ENCODE assay signal across 10 mouse cellular contexts in the genomic region with DNA sequence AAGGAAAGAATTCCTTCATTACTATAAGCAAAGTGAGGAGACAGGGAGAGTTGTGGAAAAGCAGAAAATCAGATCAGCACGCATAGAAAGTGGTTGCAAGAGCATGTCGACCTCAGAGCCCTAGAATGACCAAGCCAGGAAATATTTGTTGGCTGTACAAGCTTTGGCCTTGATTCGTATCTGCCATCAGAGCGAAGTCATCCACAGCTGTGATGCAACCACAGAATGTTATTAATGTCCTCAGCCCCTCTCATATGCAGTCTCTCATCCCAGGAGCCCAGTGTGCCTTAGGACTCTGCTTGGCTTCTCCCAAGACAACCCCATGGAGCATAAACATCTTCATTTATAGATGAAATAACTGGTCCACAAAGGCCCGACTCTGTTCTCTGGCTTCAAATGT.
DNase-seq lines count a peak whose midpoint lies in the region; ATAC-seq lines count a peak whose summit lies in the region.
"Had no signal": no experiment of that assay in that cellular context is flagged by ENCODE, and none has a peak within 500 bp of the region (broad histone marks: within the 10 kb centered on the region; RNA-seq: fewer than 3 reads in every experiment).

No protein-coding gene starts in this region.

- no peaks in the 10 kb centered on the region for H3K36me3 ChIP-seq in kidney, embryonic 15.5 days
- no peaks in the 10 kb centered on the region for H3K36me3 ChIP-seq in kidney, embryonic 14.5 days (ENCODE audit: control insufficient read depth, insufficient read depth, low read length)
- no peaks in the 10 kb centered on the region for H3K36me3 ChIP-seq in lung, embryonic 15.5 days
- H3K36me3 ChIP-seq in midbrain, embryonic 14.5 days (ENCODE audit: control insufficient read depth, insufficient read depth, low read length) = peaks cover 16% of the 10 kb centered on the region; the same call in 1 of the 2 replicates

- no peaks in the 10 kb centered on the region for H3K9me3 ChIP-seq in kidney, embryonic 15.5 days (replicated peaks)
- H3K9me3 ChIP-seq in kidney, embryonic 14.5 days (ENCODE audit: control insufficient read depth, low read length) = no peaks in the 10 kb centered on the region
- no peaks in the 10 kb centered on the region for H3K9me3 ChIP-seq in lung, embryonic 15.5 days
- H3K9me3 ChIP-seq in midbrain, embryonic 14.5 days (ENCODE audit: control insufficient read depth, low read length) = no peaks in the 10 kb centered on the region

- ATAC-seq in kidney, embryonic 15.5 days (replicated peaks; ENCODE audit: low FRiP score) = no peak
- ATAC-seq in kidney, embryonic 14.5 days (ENCODE audit: low FRiP score, low TSS enrichment) = no peak
- ATAC-seq in lung, embryonic 15.5 days (ENCODE audit: borderline replicate concordance, extremely low read depth, low FRiP score, low TSS enrichment) = peak; percentile 59; the same call in 1 of the 2 replicates
- ATAC-seq in megakaryocyte, adult 5-6 weeks (ENCODE audit: poor library complexity, severe bottlenecking) = no peak
- ATAC-seq in midbrain, embryonic 14.5 days (ENCODE audit: low FRiP score, low TSS enrichment) = no peak

- peaks cover 8% of the 10 kb centered on the region; the same call in 1 of the 2 replicates for H3K4me1 ChIP-seq in kidney, embryonic 15.5 days
- H3K4me1 ChIP-seq in kidney, embryonic 14.5 days (ENCODE audit: control insufficient read depth, insufficient read depth, low read length) = 0 out of 2 replicates have a peak, but pooled peaks cover 3% of the 10 kb centered on the region
- H3K4me1 ChIP-seq in lung, embryonic 15.5 days = 0 out of 2 replicates have a peak, but pooled peaks cover 5% of the 10 kb centered on the region
- H3K4me1 ChIP-seq in midbrain, embryonic 14.5 days (ENCODE audit: control insufficient read depth, insufficient read depth, low read length) = no peaks in the 10 kb centered on the region

- H3K4me2 ChIP-seq in kidney, embryonic 15.5 days = no peak overlapping the region
- H3K4me2 ChIP-seq in kidney, embryonic 14.5 days (replicated peaks; ENCODE audit: low read depth, low read length) = no peak overlapping the region
- no peak overlapping the region for H3K4me2 ChIP-seq in lung, embryonic 15.5 days
- H3K4me2 ChIP-seq in midbrain, embryonic 14.5 days (ENCODE audit: low read length) = no peak overlapping the region
- H3K4me2 ChIP-seq: hindbrain, embryonic 14.5 days had no signal

- DNase-seq in 416B (ENCODE audit: low read depth) (peak; percentile 57), adipocyte (ENCODE audit: low spot score) (peak; percentile 67)
- no peak for DNase-seq in midbrain, embryonic 14.5 days
- no peak for DNase-seq in thymus, adult 18-20 months
- DNase-seq: right cerebral cortex, adult 18-20 months had no signal

- no peaks in the 10 kb centered on the region for H3K27me3 ChIP-seq in kidney, embryonic 15.5 days
- H3K27me3 ChIP-seq in kidney, embryonic 14.5 days (ENCODE audit: control insufficient read depth, insufficient read depth, low read length) = no peaks in the 10 kb centered on the region
- no peaks in the 10 kb centered on the region for H3K27me3 ChIP-seq in lung, embryonic 15.5 days
- H3K27me3 ChIP-seq in midbrain, embryonic 14.5 days (ENCODE audit: control insufficient read depth, insufficient read depth, low read length) = no peaks in the 10 kb centered on the region

- H3K4me3 ChIP-seq in kidney, embryonic 15.5 days (replicated peaks) = no peak overlapping the region
- no peak overlapping the region for H3K4me3 ChIP-seq in kidney, embryonic 14.5 days (ENCODE audit: low read length)
- no peak overlapping the region for H3K4me3 ChIP-seq in lung, embryonic 15.5 days
- no peak overlapping the region for H3K4me3 ChIP-seq in midbrain, embryonic 14.5 days (replicated peaks; ENCODE audit: low read depth, low read length)

- WGBS in kidney, embryonic 15.5 days = 63% methylated on average over 5 of the region's 5 CpGs
- 62% methylated on average over 5 of the region's 5 CpGs for WGBS in kidney, embryonic 14.5 days
- WGBS in lung, embryonic 15.5 days = 47% methylated on average over 5 of the region's 5 CpGs
- 75% methylated on average over 5 of the region's 5 CpGs for WGBS in midbrain, embryonic 14.5 days

- peak overlapping the region; percentile 15 for H3K27ac ChIP-seq in kidney, embryonic 15.5 days
- no peak overlapping the region for H3K27ac ChIP-seq in kidney, embryonic 14.5 days (ENCODE audit: low read depth, low read length)
- H3K27ac ChIP-seq in lung, embryonic 15.5 days = peak overlapping the region; percentile 9; the same call in 1 of the 2 replicates
- no peak overlapping the region for H3K27ac ChIP-seq in midbrain, embryonic 14.5 days (replicated peaks; ENCODE audit: low read depth, low read length)
- H3K27ac ChIP-seq: hindbrain, embryonic 14.5 days had no signal

- no peak overlapping the region for H3K9ac ChIP-seq in kidney, embryonic 15.5 days
- no peak overlapping the region for H3K9ac ChIP-seq in kidney, embryonic 14.5 days (ENCODE audit: low read depth, low read length)
- H3K9ac ChIP-seq in lung, embryonic 15.5 days = no peak overlapping the region
- no peak overlapping the region for H3K9ac ChIP-seq in midbrain, embryonic 14.5 days (replicated peaks; ENCODE audit: low read length)
- H3K9ac ChIP-seq: hindbrain, embryonic 14.5 days had no signal

Comparison
In these comparisons a context has a peak if more than half of its experiments do, and no peak if none do; other contexts are left out.
1. H3K27ac ChIP-seq: peak in kidney, embryonic 15.5 days (single experiment) and lung, embryonic 15.5 days (single experiment); none in kidney, embryonic 14.5 days (single experiment) and midbrain, embryonic 14.5 days (single experiment).
2. DNase-seq: peak in 416B (single experiment) and adipocyte (single experiment); none in midbrain, embryonic 14.5 days (single experiment) and thymus, adult 18-20 months (0 of 2).